Mouse (Mus musculus) liver, embryonic 14.5 days (tissue): ENCODE data around the gene Adam15. TPM values are rescaled to one million over a fixed set of nuclear protein-coding genes. Genes with fewer than 3 reads are reported as not detected.

Experiments used
- ATAC-seq: fragments of 200-750 bp; cut with Nextera tagmentation; 2 replicates; pipeline ENCODE4 v1.8.0; 2017; ENCODE audit warnings: moderate number of reproducible peaks, mild to moderate bottlenecking, moderate library complexity; ENCODE audit not compliant: insufficient read depth
- DNase-seq, 3 experiments: peaks; one replicate each; pipeline ENCODE4 v3.0.0-alpha.2; 2012 to 2013; ENCODE audit warnings: low read depth in 3 of 3, low spot score in 3 of 3
- H3K27ac ChIP-seq: fragments of 300-500 bp; sonication (generic); 2 replicates; pipeline ENCODE4 v1.5.1; 2014; ENCODE audit warnings: moderate library complexity, mild to moderate bottlenecking, control low read depth, inconsistent platforms
- H3K27me3 ChIP-seq: fragments of 300-500 bp; sonication (generic); 2 replicates; pipeline ENCODE4 v1.6.1; 2014; ENCODE audit warnings: mild to moderate bottlenecking, low read length, moderate library complexity; ENCODE audit not compliant: control insufficient read depth, insufficient read depth
- H3K36me3 ChIP-seq: fragments of 300-500 bp; sonication (generic); replicated peaks from 2 replicates; pipeline ENCODE4 v1.6.1; 2014; ENCODE audit warnings: low read depth; ENCODE audit not compliant: control insufficient read depth, insufficient read depth
- H3K4me1 ChIP-seq, 2 experiments: fragments of 200-500 bp in 1 of 2; fragments of 300-500 bp in 1 of 2; sonication (generic) in 1 of 2; replicated peaks; 2 replicates each; pipeline ENCODE4 v1.6.1; 2012 to 2014; ENCODE audit warnings: antibody characterized with exemption in 1 of 2, inconsistent platforms in 1 of 2, low read length in 1 of 2; ENCODE audit not compliant: control insufficient read depth in 2 of 2, insufficient read depth in 2 of 2
- H3K4me2 ChIP-seq: fragments of 300-500 bp; sonication (generic); 2 replicates; pipeline ENCODE4 v1.6.1; 2014; ENCODE audit warnings: low read depth, mild to moderate bottlenecking, control low read depth, moderate library complexity
- H3K4me3 ChIP-seq, 2 experiments: fragments of 200-500 bp in 1 of 2; fragments of 300-500 bp in 1 of 2; sonication (generic) in 1 of 2; 2 replicates each; pipeline ENCODE4 v1.5.1; 2012 to 2014; ENCODE audit warnings: low read depth in 2 of 2, low read length in 2 of 2, mild to moderate bottlenecking in 2 of 2, control low read depth in 1 of 2, inconsistent platforms in 1 of 2, moderate library complexity in 1 of 2; ENCODE audit not compliant: insufficient read depth in 1 of 2
- H3K9ac ChIP-seq: fragments of 300-500 bp; sonication (generic); replicated peaks from 2 replicates; pipeline ENCODE4 v1.6.1; 2014; ENCODE audit warnings: mild to moderate bottlenecking, control low read depth, moderate library complexity
- H3K9me3 ChIP-seq: fragments of 300-500 bp; sonication (generic); 2 replicates; pipeline ENCODE4 v1.6.1; 2016; ENCODE audit warnings: low read length, mixed read lengths; ENCODE audit not compliant: control insufficient read depth
- CTCF ChIP-seq: IDR thresholded peaks from 2 replicates; pipeline ENCODE4 v1.5.1; 2016; ENCODE audit warnings: antibody characterized with exemption, low read depth, control low read depth
- EP300 ChIP-seq: IDR thresholded peaks from 2 replicates; pipeline ENCODE4 v1.6.1; 2016; ENCODE audit warnings: antibody characterized with exemption, low read depth
- WGBS: fragments of 180-500 bp; shearing (Covaris S2); extraction: QIAGEN DNeasy Blood & Tissue Kit; methylation state at CpG from one replicate; pipeline ENCODE4 v1.1.7; 2014; ENCODE audit not compliant: insufficient replicate concordance; 5-methylcytosine and 5-hydroxymethylcytosine counted together
- polyA plus RNA-seq, 2 experiments: library from polyadenylated mRNA; depleted of rRNA in 1 of 2; stranded (reverse) in 1 of 2; unstranded in 1 of 2; fragments of >200 nt; fragmentation: Nextera tagmentation in 1 of 2; extraction: Ambion mirVana in 1 of 2; gene quantifications; 2 replicates each; pipeline versions ENCODE4 v1.2.1 to v1.2.3; 2012 to 2014

The Adam15 gene
- polyA plus RNA-seq, 2 experiments = 4.9 to 6.2 TPM

- H3K4me3 ChIP-seq = no peak overlapping the region
These were observed 37.8 kb upstream of the Adam15 start for GRCm38 (mm10) chr3:89387632-89388031.

GRCm38 (mm10) chr3:89386438-89387420 is 36.9 kb upstream of the Adam15 start:
- Histone ChIP-seq H3K4me3 (no peak overlapping the region), H3K27me3 (peaks cover 4% of the 10 kb centered on the region), H3K27ac (no peak overlapping the region), H3K4me1 (peaks cover 0 to 12% of the 10 kb centered on the region in 2 experiments; a peak in 2 of 4 replicates), H3K9ac (no peak overlapping the region), H3K4me2 (no peak overlapping the region), H3K36me3 (no peaks in the 10 kb centered on the region), H3K9me3 (no peaks in the 10 kb centered on the region)
- DNase-seq (no peak), ATAC-seq (no peak)
- WGBS = 65% methylated on average over 17 of the region's 17 CpGs
- no peak for TF ChIP-seq EP300
- no peak for TF ChIP-seq CTCF

More at GRCm38 (mm10) chr3:89387632-89388031, 37.8 kb upstream of the Adam15 start:
- TF ChIP-seq CTCF (no peak), EP300 (no peak)
- peaks cover 0 to 12% of the 10 kb centered on the region in 2 experiments; a peak in 2 of 4 replicates for H3K4me1 ChIP-seq
- no peak overlapping the region for H3K4me2 ChIP-seq
- no peak overlapping the region for H3K27ac ChIP-seq
- no peak for ATAC-seq
- peaks cover 13% of the 10 kb centered on the region for H3K27me3 ChIP-seq
- no peaks in the 10 kb centered on the region for H3K36me3 ChIP-seq
- WGBS = 55% methylated on average over 11 of the region's 11 CpGs
- no peak for DNase-seq
- H3K9ac ChIP-seq = no peak overlapping the region
- H3K9me3 ChIP-seq = no peaks in the 10 kb centered on the region

DNA sequence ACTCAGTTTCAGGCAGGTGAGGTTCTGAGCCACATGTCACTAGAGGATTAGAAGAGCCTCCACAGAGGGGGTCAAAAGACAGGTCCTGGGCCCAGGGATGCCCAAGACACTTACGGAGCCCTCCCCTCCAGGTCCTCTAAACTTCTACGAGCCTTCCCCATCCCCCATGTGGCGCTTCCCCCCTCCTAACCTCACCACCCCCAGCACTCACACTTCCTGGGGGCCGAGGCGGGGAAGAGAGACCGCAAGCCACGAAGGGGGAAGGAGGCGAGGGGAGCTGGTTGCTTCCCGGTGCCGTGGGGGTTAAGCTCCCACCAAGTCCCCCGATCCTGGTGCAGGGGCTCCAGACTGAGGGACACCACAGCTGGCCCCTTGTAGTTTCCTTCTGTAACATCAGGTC is 35.7 kb upstream of the Adam15 start:
- no peak for TF ChIP-seq CTCF
- TF ChIP-seq EP300 = no peak
- no peak overlapping the region for H3K4me2 ChIP-seq
- H3K9me3 ChIP-seq = no peaks in the 10 kb centered on the region
- no peak overlapping the region for H3K4me3 ChIP-seq
- H3K9ac ChIP-seq = no peak overlapping the region
- H3K27ac ChIP-seq = no peak overlapping the region
- DNase-seq (no peak), ATAC-seq (no peak)
- WGBS = 17% methylated on average over 10 of the region's 11 CpGs
- no peaks in the 10 kb centered on the region for H3K27me3 ChIP-seq
- no peaks in the 10 kb centered on the region for H3K36me3 ChIP-seq
- peaks cover 0 to 12% of the 10 kb centered on the region in 2 experiments; a peak in 2 of 4 replicates for H3K4me1 ChIP-seq

DNA sequence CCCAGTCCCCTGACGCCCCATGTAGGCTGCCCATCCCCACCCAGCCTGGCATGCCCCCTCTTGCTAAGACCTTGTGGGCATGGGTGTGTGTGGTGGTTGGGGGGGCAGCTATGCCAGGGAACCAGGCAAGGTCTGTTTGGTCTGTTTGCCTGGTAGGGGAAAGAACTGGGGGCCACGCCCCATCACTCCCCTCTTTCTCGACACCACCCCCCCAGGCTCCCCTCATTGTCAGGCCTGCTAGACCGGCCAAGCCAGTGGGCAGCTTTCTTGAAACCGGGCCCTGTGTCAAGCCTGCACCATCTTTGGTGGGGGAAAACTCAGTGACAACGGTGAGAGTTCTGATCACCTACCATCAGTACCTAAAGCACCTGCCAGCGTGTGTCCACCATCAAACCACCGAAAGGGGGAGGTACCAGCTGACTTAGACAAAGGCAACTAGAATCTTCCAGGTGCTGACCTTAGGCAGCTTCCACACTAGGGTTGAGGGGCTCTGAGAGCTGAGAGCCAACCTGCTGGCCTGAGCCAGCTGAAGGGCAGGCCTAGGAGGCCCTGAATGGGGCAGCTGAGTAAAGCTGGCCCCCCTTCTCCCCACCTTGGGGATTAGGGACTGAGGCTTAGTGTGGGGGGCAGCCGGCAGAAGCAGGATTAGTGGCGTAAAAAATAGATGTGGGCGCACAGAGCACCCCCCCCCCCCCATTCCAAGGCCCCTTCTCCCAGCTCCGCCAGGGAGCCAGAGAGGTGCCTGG is 34.7 kb upstream of the Adam15 start:
- Histone ChIP-seq H3K36me3 (no peaks in the 10 kb centered on the region), H3K4me2 (no peak overlapping the region; the same call in 1 of the 2 replicates), H3K27ac (no peak overlapping the region), H3K4me3 (no peak overlapping the region), H3K27me3 (no peaks in the 10 kb centered on the region), H3K4me1 (peaks cover 0 to 11% of the 10 kb centered on the region in 2 experiments; a peak in 2 of 4 replicates), H3K9me3 (no peaks in the 10 kb centered on the region), H3K9ac (no peak overlapping the region)
- 70% methylated on average over 12 of the region's 12 CpGs for WGBS
- no peak for ATAC-seq
- TF ChIP-seq EP300 (no peak), CTCF (no peak)
- no peak for DNase-seq
